Mouse (Mus musculus) heart, embryonic 10.5 days (tissue): ENCODE results near the gene Acsl4. TPM values are rescaled to one million over a fixed set of nuclear protein-coding genes. Genes with fewer than 3 reads are reported as not detected.

Source experiments
- DNase-seq: peaks from one replicate; pipeline ENCODE4 v3.0.0-alpha.2; 2017; ENCODE audit warnings: low spot score
- H3K27ac ChIP-seq: fragments of 300-500 bp; sonication (generic); 2 replicates; pipeline ENCODE4 v1.5.1; 2016; ENCODE audit warnings: mild to moderate bottlenecking
- H3K27me3 ChIP-seq: fragments of 300-500 bp; sonication (generic); 2 replicates; pipeline ENCODE4 v1.6.1; 2016; ENCODE audit warnings: mild to moderate bottlenecking; ENCODE audit not compliant: poor library complexity, insufficient read depth, severe bottlenecking
- H3K36me3 ChIP-seq: fragments of 300-500 bp; sonication (generic); 2 replicates; pipeline ENCODE4 v1.6.1; 2016; ENCODE audit warnings: mild to moderate bottlenecking, moderate library complexity
- H3K4me1 ChIP-seq: fragments of 300-500 bp; sonication (generic); 2 replicates; pipeline ENCODE4 v1.6.1; 2016; ENCODE audit warnings: mild to moderate bottlenecking
- H3K4me3 ChIP-seq: fragments of 300-500 bp; sonication (generic); 2 replicates; pipeline ENCODE4 v1.5.1; 2016; ENCODE audit warnings: mild to moderate bottlenecking, moderate library complexity
- H3K9me3 ChIP-seq: fragments of 300-500 bp; sonication (generic); 2 replicates; pipeline ENCODE4 v1.6.1; 2016; ENCODE audit warnings: mild to moderate bottlenecking, moderate library complexity
- WGBS: fragments of 180-500 bp; shearing (Covaris S2); methylation state at CpG from one replicate; pipeline ENCODE4 v1.1.7; 2016; 5-methylcytosine and 5-hydroxymethylcytosine counted together
- polyA plus RNA-seq: library from polyadenylated mRNA; unstranded; fragments of >200 nt; fragmentation: Nextera tagmentation; extraction: Ambion mirVana; gene quantifications from 2 replicates; pipeline ENCODE4 v1.2.1, GENCODE M21; 2016

The Acsl4 gene
- polyA plus RNA-seq, 1 experiment from 2014 or later, result 16.0 TPM

GRCm38 (mm10) chrX:142387634-142388033 lies 2.7 kb downstream of the Acsl4 start:
- Histone ChIP-seq H3K27ac (no peak overlapping the region), H3K9me3 (no peaks in the 10 kb centered on the region), H3K27me3 (peaks cover 13% of the 10 kb centered on the region), H3K4me1 (no peaks in the 10 kb centered on the region), H3K4me3 (no peak overlapping the region), H3K36me3 (no peaks in the 10 kb centered on the region)
- 76% methylated on average over 1 of the region's 1 CpGs for WGBS
- DNase-seq, result no peak

- no peaks in the 10 kb centered on the region for H3K4me1 ChIP-seq
- no peak overlapping the region for H3K27ac ChIP-seq
- H3K36me3 ChIP-seq, result no peaks in the 10 kb centered on the region
- H3K9me3 ChIP-seq, result no peaks in the 10 kb centered on the region
- peaks cover 3% of the 10 kb centered on the region; the same call in 1 of the 2 replicates for H3K27me3 ChIP-seq
- DNase-seq, result no peak
- WGBS, result 71% methylated on average over 3 of the region's 3 CpGs
- H3K4me3 ChIP-seq, result no peak overlapping the region
Measured at GRCm38 (mm10) chrX:142384918-142385317, 5.4 kb downstream of the Acsl4 start.

- DNase-seq, result no peak
- Histone ChIP-seq H3K4me1 (no peaks in the 10 kb centered on the region), H3K36me3 (no peaks in the 10 kb centered on the region), H3K27ac (no peak overlapping the region), H3K9me3 (no peaks in the 10 kb centered on the region), H3K4me3 (no peak overlapping the region), H3K27me3 (no peaks in the 10 kb centered on the region)
- WGBS, result 74% methylated on average over 6 of the region's 6 CpGs
Measured at GRCm38 (mm10) chrX:142379894-142380293, 10.4 kb downstream of the Acsl4 start.

- H3K4me3 ChIP-seq, result no peak overlapping the region
- H3K4me1 ChIP-seq, result no peaks in the 10 kb centered on the region
- no peaks in the 10 kb centered on the region for H3K9me3 ChIP-seq
- no peak overlapping the region for H3K27ac ChIP-seq
- no peaks in the 10 kb centered on the region for H3K27me3 ChIP-seq
- no peaks in the 10 kb centered on the region for H3K36me3 ChIP-seq
- no peak for DNase-seq
- 79% methylated on average over 6 of the region's 6 CpGs for WGBS
Measured at GRCm38 (mm10) chrX:142378048-142378447, 12.3 kb downstream of the Acsl4 start.

- DNase-seq, result no peak
- H3K9me3 ChIP-seq, result no peaks in the 10 kb centered on the region
- 73% methylated on average over 3 of the region's 3 CpGs for WGBS
- H3K36me3 ChIP-seq, result no peaks in the 10 kb centered on the region
- no peak overlapping the region for H3K27ac ChIP-seq
- no peak overlapping the region for H3K4me3 ChIP-seq
- no peaks in the 10 kb centered on the region for H3K4me1 ChIP-seq
- no peaks in the 10 kb centered on the region for H3K27me3 ChIP-seq
Measured at GRCm38 (mm10) chrX:142377358-142377757, 13.0 kb downstream of the Acsl4 start.

- H3K4me1 ChIP-seq, result no peaks in the 10 kb centered on the region
Measured at GRCm38 (mm10) chrX:142376747-142377146, 13.6 kb downstream of the Acsl4 start.

GRCm38 (mm10) chrX:142375519-142375918 lies 14.8 kb downstream of the Acsl4 start:
- no peak for DNase-seq
- no peak overlapping the region for H3K4me3 ChIP-seq
- no peak overlapping the region for H3K27ac ChIP-seq
- no peaks in the 10 kb centered on the region for H3K4me1 ChIP-seq
- H3K36me3 ChIP-seq, result no peaks in the 10 kb centered on the region
- WGBS, result 91% methylated on average over 4 of the region's 4 CpGs
- no peaks in the 10 kb centered on the region for H3K27me3 ChIP-seq
- H3K9me3 ChIP-seq, result no peaks in the 10 kb centered on the region

More at GRCm38 (mm10) chrX:142376747-142377146, 13.6 kb downstream of the Acsl4 start:
- H3K9me3 ChIP-seq, result no peaks in the 10 kb centered on the region
- no peak for DNase-seq
- H3K4me3 ChIP-seq, result no peak overlapping the region
- H3K27me3 ChIP-seq, result no peaks in the 10 kb centered on the region
- WGBS, result 71% methylated on average over 3 of the region's 3 CpGs
- no peak overlapping the region for H3K27ac ChIP-seq
- no peaks in the 10 kb centered on the region for H3K36me3 ChIP-seq

GRCm38 (mm10) chrX:142372393-142372792 lies 17.9 kb downstream of the Acsl4 start:
- Histone ChIP-seq H3K4me1 (no peaks in the 10 kb centered on the region), H3K36me3 (no peaks in the 10 kb centered on the region), H3K4me3 (no peak overlapping the region), H3K27me3 (no peaks in the 10 kb centered on the region), H3K9me3 (no peaks in the 10 kb centered on the region), H3K27ac (no peak overlapping the region)
- DNase-seq, result no peak
- 12% methylated on average over 3 of the region's 3 CpGs for WGBS

- no peak overlapping the region for H3K27ac ChIP-seq
- H3K9me3 ChIP-seq, result no peaks in the 10 kb centered on the region
- H3K4me3 ChIP-seq, result no peak overlapping the region
- 54% methylated on average over 7 of the region's 7 CpGs for WGBS
- H3K36me3 ChIP-seq, result no peaks in the 10 kb centered on the region
- no peaks in the 10 kb centered on the region for H3K4me1 ChIP-seq
- no peaks in the 10 kb centered on the region for H3K27me3 ChIP-seq
- DNase-seq, result no peak
Measured at GRCm38 (mm10) chrX:142369935-142370334, 20.4 kb downstream of the Acsl4 start.

- Histone ChIP-seq H3K36me3 (no peaks in the 10 kb centered on the region), H3K27me3 (no peaks in the 10 kb centered on the region), H3K27ac (no peak overlapping the region), H3K9me3 (no peaks in the 10 kb centered on the region), H3K4me3 (no peak overlapping the region), H3K4me1 (no peaks in the 10 kb centered on the region)
- 88% methylated on average over 1 of the region's 1 CpGs for WGBS
- DNase-seq, result no peak
Measured at GRCm38 (mm10) chrX:142363882-142364281, 26.5 kb downstream of the Acsl4 start.

- Histone ChIP-seq H3K27ac (no peak overlapping the region), H3K4me3 (no peak overlapping the region), H3K27me3 (no peaks in the 10 kb centered on the region), H3K9me3 (no peaks in the 10 kb centered on the region), H3K4me1 (no peaks in the 10 kb centered on the region), H3K36me3 (no peaks in the 10 kb centered on the region)
- WGBS, result 60% methylated on average over 7 of the region's 7 CpGs
- no peak for DNase-seq
Measured at GRCm38 (mm10) chrX:142359031-142359430, 31.3 kb downstream of the Acsl4 start.

GRCm38 (mm10) chrX:142358427-142358826 lies 31.9 kb downstream of the Acsl4 start:
- no peaks in the 10 kb centered on the region for H3K27me3 ChIP-seq
- H3K4me1 ChIP-seq, result no peaks in the 10 kb centered on the region
- no peak overlapping the region for H3K4me3 ChIP-seq
- DNase-seq, result no peak
- WGBS, result 81% methylated on average over 5 of the region's 5 CpGs
- H3K36me3 ChIP-seq, result no peaks in the 10 kb centered on the region
- H3K27ac ChIP-seq, result no peak overlapping the region
- no peaks in the 10 kb centered on the region for H3K9me3 ChIP-seq

- no peaks in the 10 kb centered on the region for H3K4me1 ChIP-seq
Measured at GRCm38 (mm10) chrX:142336207-142336606, 54.1 kb downstream of the Acsl4 start.

GRCm38 (mm10) chrX:142335502-142335901 lies 54.8 kb downstream of the Acsl4 start:
- H3K27ac ChIP-seq, result no peak overlapping the region
- H3K36me3 ChIP-seq, result peaks cover 3% of the 10 kb centered on the region; the same call in 1 of the 2 replicates
- H3K27me3 ChIP-seq, result no peaks in the 10 kb centered on the region
- H3K4me3 ChIP-seq, result no peak overlapping the region
- H3K4me1 ChIP-seq, result no peaks in the 10 kb centered on the region
- no peak for DNase-seq
- H3K9me3 ChIP-seq, result no peaks in the 10 kb centered on the region
- 87% methylated on average over 5 of the region's 5 CpGs for WGBS

More at GRCm38 (mm10) chrX:142336207-142336606, 54.1 kb downstream of the Acsl4 start:
- 83% methylated on average over 6 of the region's 6 CpGs for WGBS
- Histone ChIP-seq H3K36me3 (peaks cover 3% of the 10 kb centered on the region; the same call in 1 of the 2 replicates), H3K27ac (no peak overlapping the region), H3K9me3 (no peaks in the 10 kb centered on the region), H3K27me3 (no peaks in the 10 kb centered on the region), H3K4me3 (no peak overlapping the region)
- no peak for DNase-seq
